Mouse (Mus musculus): ENCODE measurements around the gene Trpv6. TPM values are rescaled to one million over a fixed set of nuclear protein-coding genes. Genes with fewer than 3 reads are reported as not detected.

Gene Trpv6
- polyA plus RNA-seq, 1 experiment from 2014 or later, result 0.62 TPM

- no peak for ATAC-seq (ENCODE audit: low FRiP score)
- Histone ChIP-seq H3K9me3 (replicated peaks) (no peaks in the 10 kb centered on the region), H3K27me3 (no peaks in the 10 kb centered on the region), H3K27ac (no peak overlapping the region), H3K4me1 (no peaks in the 10 kb centered on the region), H3K9ac (no peak overlapping the region), H3K4me3 (no peak overlapping the region), H3K4me2 (replicated peaks) (no peak overlapping the region), H3K36me3 (no peaks in the 10 kb centered on the region)
- WGBS, result 86% methylated on average over 3 of the region's 3 CpGs
Measured at GRCm38 (mm10) chr6:41643227-41643626, 7.0 kb upstream of the Trpv6 start.

DNA sequence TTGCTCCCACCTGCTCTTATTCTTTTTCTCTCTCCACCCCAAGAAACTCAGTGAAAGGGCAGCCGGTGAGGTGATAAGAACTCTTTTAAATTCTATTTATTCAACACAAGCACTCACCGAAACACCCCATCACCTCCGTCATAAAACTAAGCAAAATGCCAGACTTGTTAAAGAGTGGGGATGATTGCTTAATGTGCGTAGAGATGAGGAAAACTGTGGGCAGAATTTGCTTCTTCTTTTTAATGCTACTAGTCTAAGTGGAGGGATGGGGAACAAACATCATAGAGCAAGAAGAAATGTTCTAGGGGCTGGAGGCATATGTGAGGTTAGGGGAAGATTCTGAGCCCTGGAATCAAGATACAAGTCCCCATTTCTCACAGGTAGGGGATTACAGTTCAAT, 6.6 kb upstream of the Trpv6 start:
- H3K4me3 ChIP-seq, result no peak overlapping the region
- no peaks in the 10 kb centered on the region for H3K4me1 ChIP-seq
- H3K4me2 ChIP-seq (replicated peaks), result no peak overlapping the region
- no peak overlapping the region for H3K27ac ChIP-seq
- 92% methylated on average over 4 of the region's 4 CpGs for WGBS
- no peak for ATAC-seq (ENCODE audit: low FRiP score)
- H3K9ac ChIP-seq, result no peak overlapping the region
- no peaks in the 10 kb centered on the region for H3K27me3 ChIP-seq
- no peaks in the 10 kb centered on the region for H3K9me3 ChIP-seq (replicated peaks)
- H3K36me3 ChIP-seq, result no peaks in the 10 kb centered on the region

DNA sequence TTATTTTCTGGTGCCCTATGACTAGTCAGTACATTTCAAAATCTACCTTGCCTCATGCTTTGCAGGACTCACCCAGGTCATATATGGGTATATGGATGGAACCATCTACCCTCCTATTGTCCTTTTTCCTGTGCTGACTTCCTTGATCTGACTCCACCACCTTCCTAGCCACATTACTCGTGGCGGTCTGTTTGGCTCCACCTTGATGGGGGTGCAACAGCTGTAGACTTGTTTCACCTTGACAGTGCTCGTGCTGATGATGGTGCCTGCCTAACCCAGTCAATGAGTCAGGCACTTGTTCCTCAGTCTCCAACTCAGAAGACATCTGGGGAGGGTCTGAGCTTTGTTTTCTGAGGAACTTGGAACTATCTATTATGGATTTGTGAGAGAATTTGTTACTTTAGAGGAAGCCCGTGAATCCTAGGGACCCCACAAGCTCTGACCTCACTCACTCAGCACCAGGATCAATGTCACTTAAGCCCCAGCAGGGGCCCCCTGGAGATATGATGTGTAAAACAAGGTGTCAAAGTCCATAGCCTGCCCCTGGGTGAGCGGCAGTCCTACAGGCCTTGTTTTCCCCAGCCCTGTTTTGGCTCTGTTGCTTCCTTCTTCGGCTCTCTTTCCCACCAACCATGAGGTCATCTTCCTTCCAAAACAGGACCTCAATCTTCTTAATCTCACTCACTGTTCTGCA, 5.1 kb upstream of the Trpv6 start:
- H3K4me3 ChIP-seq, result no peak overlapping the region
- H3K4me2 ChIP-seq (replicated peaks), result no peak overlapping the region
- H3K9me3 ChIP-seq (replicated peaks), result no peaks in the 10 kb centered on the region
- no peaks in the 10 kb centered on the region for H3K36me3 ChIP-seq
- WGBS, result 84% methylated on average over 6 of the region's 6 CpGs
- peaks cover 3% of the 10 kb centered on the region; the same call in 1 of the 2 replicates for H3K4me1 ChIP-seq
- no peaks in the 10 kb centered on the region for H3K27me3 ChIP-seq
- ATAC-seq (ENCODE audit: low FRiP score), result no peak
- H3K9ac ChIP-seq, result no peak overlapping the region
- H3K27ac ChIP-seq, result no peak overlapping the region

- peaks cover 6% of the 10 kb centered on the region; the same call in 1 of the 2 replicates for H3K4me1 ChIP-seq
- ATAC-seq (ENCODE audit: low FRiP score), result no peak
- H3K9ac ChIP-seq, result no peak overlapping the region
- H3K4me3 ChIP-seq, result no peak overlapping the region
- H3K36me3 ChIP-seq, result no peaks in the 10 kb centered on the region
- no peak overlapping the region for H3K4me2 ChIP-seq (replicated peaks)
- no peaks in the 10 kb centered on the region for H3K9me3 ChIP-seq (replicated peaks)
- WGBS, result 45% methylated on average over 3 of the region's 3 CpGs
- no peak overlapping the region for H3K27ac ChIP-seq
- H3K27me3 ChIP-seq, result no peaks in the 10 kb centered on the region
Measured at GRCm38 (mm10) chr6:41640449-41640848, 4.2 kb upstream of the Trpv6 start.

GRCm38 (mm10) chr6:41637927-41638506, 1.8 kb upstream of the Trpv6 start:
- Histone ChIP-seq H3K9me3 (replicated peaks) (no peaks in the 10 kb centered on the region), H3K9ac (no peak overlapping the region), H3K27ac (no peak overlapping the region), H3K36me3 (no peaks in the 10 kb centered on the region), H3K27me3 (no peaks in the 10 kb centered on the region), H3K4me3 (no peak overlapping the region), H3K4me2 (replicated peaks) (no peak overlapping the region), H3K4me1 (peaks cover 6% of the 10 kb centered on the region; the same call in 1 of the 2 replicates)
- 77% methylated on average over 6 of the region's 6 CpGs for WGBS
- no peak for ATAC-seq (ENCODE audit: low FRiP score)

GRCm38 (mm10) chr6:41637393-41637792, 1.2 kb upstream of the Trpv6 start:
- no peak overlapping the region for H3K4me2 ChIP-seq (replicated peaks)
- H3K27ac ChIP-seq, result no peak overlapping the region
- no peak overlapping the region for H3K4me3 ChIP-seq
- peaks cover 6% of the 10 kb centered on the region; the same call in 1 of the 2 replicates for H3K4me1 ChIP-seq
- ATAC-seq (ENCODE audit: low FRiP score), result 0 out of 2 replicates have a peak, but pooled peaks have one; percentile 32
- no peaks in the 10 kb centered on the region for H3K27me3 ChIP-seq
- H3K9me3 ChIP-seq (replicated peaks), result no peaks in the 10 kb centered on the region
- WGBS, result 38% methylated on average over 1 of the region's 1 CpGs
- no peak overlapping the region for H3K9ac ChIP-seq
- no peaks in the 10 kb centered on the region for H3K36me3 ChIP-seq

- ATAC-seq (ENCODE audit: low FRiP score), result no peak
- peaks cover 6% of the 10 kb centered on the region; the same call in 1 of the 2 replicates for H3K4me1 ChIP-seq
- no peak overlapping the region for H3K4me3 ChIP-seq
- H3K9me3 ChIP-seq (replicated peaks), result no peaks in the 10 kb centered on the region
- no peak overlapping the region for H3K4me2 ChIP-seq (replicated peaks)
- no peak overlapping the region for H3K27ac ChIP-seq
- no peaks in the 10 kb centered on the region for H3K36me3 ChIP-seq
- WGBS, result 46% methylated on average over 1 of the region's 1 CpGs
- no peaks in the 10 kb centered on the region for H3K27me3 ChIP-seq
- H3K9ac ChIP-seq, result no peak overlapping the region
Measured at GRCm38 (mm10) chr6:41635211-41635610, 994 bp downstream of the Trpv6 start.

DNA sequence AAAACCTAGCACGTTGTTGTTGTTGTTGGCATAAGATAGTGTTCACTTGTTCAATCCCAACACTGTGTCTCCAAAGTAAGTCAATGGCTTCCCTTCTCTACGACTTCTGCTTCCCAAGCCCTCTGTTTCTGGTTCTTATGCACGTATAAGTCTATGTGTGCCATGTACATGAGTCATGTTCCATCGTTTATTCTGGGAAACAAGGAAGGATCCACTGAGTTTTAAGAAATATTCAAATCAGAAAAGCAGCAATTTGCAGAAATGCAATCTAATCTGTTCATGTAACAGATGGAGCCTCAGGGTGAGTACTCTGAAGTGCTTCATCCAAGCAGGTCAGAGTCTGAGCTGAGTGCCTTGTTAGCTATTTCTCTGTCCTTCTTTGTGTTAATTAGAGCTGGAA, 4.7 kb downstream of the Trpv6 start:
- Histone ChIP-seq H3K9ac (no peak overlapping the region), H3K4me2 (replicated peaks) (no peak overlapping the region), H3K4me3 (no peak overlapping the region), H3K36me3 (no peaks in the 10 kb centered on the region), H3K4me1 (0 out of 2 replicates have a peak, but pooled peaks cover 3% of the 10 kb centered on the region), H3K27ac (no peak overlapping the region), H3K27me3 (no peaks in the 10 kb centered on the region), H3K9me3 (replicated peaks) (no peaks in the 10 kb centered on the region)
- WGBS, result 89% methylated on average over 4 of the region's 4 CpGs
- ATAC-seq (ENCODE audit: low FRiP score), result no peak

DNA sequence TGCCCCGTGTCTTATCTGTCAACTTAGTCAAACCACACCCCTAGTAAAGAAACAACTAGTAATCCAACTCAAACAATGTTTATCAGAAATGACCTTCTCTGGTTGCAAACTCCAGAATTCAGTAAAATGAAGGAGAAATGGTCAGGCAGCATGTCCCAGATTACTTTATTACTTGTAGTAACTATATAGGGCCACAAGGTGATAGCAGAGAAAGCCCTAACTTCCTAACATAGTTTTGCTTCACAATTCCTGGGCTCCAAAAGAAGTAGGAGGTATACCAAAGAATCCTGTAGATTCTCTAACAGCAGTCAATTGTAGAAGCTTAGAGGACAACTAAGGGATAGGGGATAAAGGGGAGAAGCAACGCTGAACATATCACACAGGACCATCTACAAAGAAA, 5.4 kb downstream of the Trpv6 start:
- WGBS, result 80% methylated on average over 2 of the region's 2 CpGs
- Histone ChIP-seq H3K27me3 (no peaks in the 10 kb centered on the region), H3K36me3 (no peaks in the 10 kb centered on the region), H3K4me2 (replicated peaks) (no peak overlapping the region), H3K4me3 (no peak overlapping the region), H3K9ac (no peak overlapping the region), H3K9me3 (replicated peaks) (no peaks in the 10 kb centered on the region), H3K27ac (no peak overlapping the region), H3K4me1 (0 out of 2 replicates have a peak, but pooled peaks cover 3% of the 10 kb centered on the region)
- no peak for ATAC-seq (ENCODE audit: low FRiP score)

- Histone ChIP-seq H3K27me3 (no peaks in the 10 kb centered on the region), H3K4me1 (no peaks in the 10 kb centered on the region), H3K4me2 (replicated peaks) (no peak overlapping the region), H3K27ac (no peak overlapping the region), H3K9me3 (replicated peaks) (no peaks in the 10 kb centered on the region), H3K36me3 (no peaks in the 10 kb centered on the region), H3K4me3 (no peak overlapping the region), H3K9ac (no peak overlapping the region)
- WGBS, result 77% methylated on average over 1 of the region's 1 CpGs
- ATAC-seq (ENCODE audit: low FRiP score), result no peak
Measured at GRCm38 (mm10) chr6:41628180-41628579, 8.0 kb downstream of the Trpv6 start.

DNA sequence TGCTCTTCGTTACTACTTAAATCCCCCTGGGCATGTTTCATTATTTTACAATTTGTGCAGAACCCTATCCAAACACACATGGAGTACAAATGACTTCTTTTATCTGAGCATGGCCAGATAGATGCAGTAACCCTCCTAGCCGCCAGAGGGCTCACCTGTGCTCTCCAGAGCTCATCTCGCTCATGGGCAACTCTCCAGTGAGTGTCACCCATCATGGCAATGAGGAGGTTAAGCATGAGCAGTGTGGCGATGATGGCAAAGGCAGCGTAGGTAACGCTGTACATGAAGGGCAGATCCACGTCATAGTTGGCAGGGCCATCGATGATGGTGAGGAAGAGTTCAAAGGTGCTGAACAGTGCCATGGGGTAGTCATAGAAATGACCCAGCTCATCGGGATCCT, 13.5 kb downstream of the Trpv6 start:
- no peak overlapping the region for H3K27ac ChIP-seq
- H3K27me3 ChIP-seq, result no peaks in the 10 kb centered on the region
- peaks cover 12% of the 10 kb centered on the region; the same call in 1 of the 2 replicates for H3K36me3 ChIP-seq
- H3K4me1 ChIP-seq, result no peaks in the 10 kb centered on the region
- 64% methylated on average over 9 of the region's 9 CpGs for WGBS
- no peak overlapping the region for H3K9ac ChIP-seq
- H3K9me3 ChIP-seq (replicated peaks), result no peaks in the 10 kb centered on the region
- peak; percentile 14; the same call in 1 of the 2 replicates for ATAC-seq (ENCODE audit: low FRiP score)
- no peak overlapping the region for H3K4me3 ChIP-seq
- H3K4me2 ChIP-seq (replicated peaks), result no peak overlapping the region

DNA sequence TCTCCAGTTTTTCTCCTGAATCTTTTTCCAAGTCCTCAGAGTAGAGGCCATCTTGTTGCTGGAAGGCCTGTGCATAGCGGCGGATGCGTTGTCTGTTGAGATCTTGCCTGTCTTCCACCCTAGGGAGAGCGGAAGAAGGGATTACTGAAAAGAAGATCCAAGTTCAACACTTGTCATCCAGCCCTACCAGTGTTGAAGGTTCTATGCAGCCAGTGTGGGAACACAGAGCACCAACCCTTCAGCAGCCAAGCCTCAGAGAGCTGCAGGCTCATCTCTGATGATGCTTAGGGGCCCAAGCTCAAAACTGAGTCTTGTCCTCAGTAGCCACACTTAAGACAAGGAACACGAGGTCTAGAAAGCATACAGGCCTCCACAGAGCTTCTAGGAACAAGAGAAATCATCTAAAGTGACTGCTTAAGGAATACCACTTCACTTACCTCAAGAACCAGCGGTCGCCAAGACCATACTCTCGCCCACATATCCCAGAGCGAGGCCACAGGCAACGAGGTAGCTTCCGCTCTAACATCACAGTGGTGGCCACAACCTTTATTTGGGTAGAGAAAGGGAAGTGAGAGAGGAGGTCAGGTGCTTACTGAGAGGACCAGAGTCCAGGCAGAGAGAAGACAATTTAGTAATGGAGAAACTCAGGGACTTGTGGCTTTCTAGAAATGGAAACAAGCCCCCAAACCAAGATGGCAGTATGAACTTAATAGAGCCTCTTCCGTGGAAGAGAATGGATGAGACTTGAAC, 14.8 kb downstream of the Trpv6 start:
- H3K9ac ChIP-seq, result no peak overlapping the region
- 90% methylated on average over 12 of the region's 12 CpGs for WGBS

More for the DNA sequence above, 14.8 kb downstream of the Trpv6 start:
- no peak overlapping the region for H3K4me2 ChIP-seq (replicated peaks)
- H3K9me3 ChIP-seq (replicated peaks), result no peaks in the 10 kb centered on the region
- no peak overlapping the region for H3K4me3 ChIP-seq
- peaks cover 23% of the 10 kb centered on the region; the same call in 1 of the 2 replicates for H3K36me3 ChIP-seq
- ATAC-seq (ENCODE audit: low FRiP score), result no peak
- H3K4me1 ChIP-seq, result no peaks in the 10 kb centered on the region
- H3K27me3 ChIP-seq, result no peaks in the 10 kb centered on the region
- H3K27ac ChIP-seq, result no peak overlapping the region
